13 mouse cellular contexts compared by ENCODE assay signal in genomic region chr7:114364041-114364440, GRCm38 (mm10). TPM values are rescaled to one million over a fixed set of nuclear protein-coding genes. Genes with fewer than 3 reads are reported as not detected.
DNase-seq lines count a peak whose midpoint lies in the region; ATAC-seq and TF ChIP-seq lines count a peak whose summit lies in the region.
"Had no signal": no experiment of that assay in that cellular context is flagged by ENCODE, and none has a peak within 500 bp of the region (broad histone marks: within the 10 kb centered on the region; RNA-seq: fewer than 3 reads in every experiment).

No protein-coding gene starts in this region.

- TF ChIP-seq EP300 in lung, postnatal 0 days (IDR thresholded peaks at IDR 0.05) = no peak

- H3K4me2 ChIP-seq in lung, postnatal 0 days (replicated peaks; ENCODE audit: low read depth, low read length) = no peak overlapping the region
- H3K4me2 ChIP-seq in stomach, embryonic 15.5 days = no peak overlapping the region
- H3K4me2 ChIP-seq in midbrain, embryonic 15.5 days = no peak overlapping the region
- H3K4me2 ChIP-seq: limb, embryonic 12.5 days; midbrain, embryonic 13.5 days had no signal

- TF ChIP-seq CTCF in lung, postnatal 0 days (IDR thresholded peaks at IDR 0.05) = no peak

- H3K27ac ChIP-seq in heart, embryonic 10.5 days = no peak overlapping the region
- no peak overlapping the region for H3K27ac ChIP-seq in lung, postnatal 0 days (ENCODE audit: low read length)
- no peak overlapping the region; the same call in 1 of the 2 replicates for H3K27ac ChIP-seq in stomach, embryonic 15.5 days
- no peak overlapping the region for H3K27ac ChIP-seq in midbrain, embryonic 15.5 days
- H3K27ac ChIP-seq: hindbrain, embryonic 10.5 days; limb, embryonic 12.5 days; midbrain, embryonic 13.5 days had no signal

- no peaks in the 10 kb centered on the region for H3K36me3 ChIP-seq in heart, embryonic 10.5 days
- no peaks in the 10 kb centered on the region for H3K36me3 ChIP-seq in lung, postnatal 0 days (ENCODE audit: insufficient read depth, low read length)
- no peaks in the 10 kb centered on the region for H3K36me3 ChIP-seq in stomach, embryonic 15.5 days
- no peaks in the 10 kb centered on the region for H3K36me3 ChIP-seq in midbrain, embryonic 15.5 days (replicated peaks)
- H3K36me3 ChIP-seq: hindbrain, embryonic 10.5 days; limb, embryonic 12.5 days; midbrain, embryonic 13.5 days had no signal

- no peaks in the 10 kb centered on the region for H3K9me3 ChIP-seq in heart, embryonic 10.5 days
- no peaks in the 10 kb centered on the region for H3K9me3 ChIP-seq in lung, postnatal 0 days (ENCODE audit: low read length)
- no peaks in the 10 kb centered on the region for H3K9me3 ChIP-seq in stomach, embryonic 15.5 days
- no peaks in the 10 kb centered on the region for H3K9me3 ChIP-seq in midbrain, embryonic 15.5 days
- H3K9me3 ChIP-seq: hindbrain, embryonic 10.5 days; limb, embryonic 12.5 days; midbrain, embryonic 13.5 days had no signal

- no peak for ATAC-seq in lung, postnatal 0 days
- peak; percentile 43; the same call in 1 of the 2 replicates for ATAC-seq in stomach, embryonic 15.5 days (ENCODE audit: insufficient read depth, low FRiP score, low read depth)
- no peak for ATAC-seq in midbrain, embryonic 15.5 days (replicated peaks)
- ATAC-seq: CD4-positive, CD25-positive, alpha-beta regulatory T cell, adult 4 months; midbrain, embryonic 13.5 days had no signal

- H3K9ac ChIP-seq in lung, postnatal 0 days (replicated peaks; ENCODE audit: low read depth) = no peak overlapping the region
- no peak overlapping the region for H3K9ac ChIP-seq in stomach, embryonic 15.5 days
- no peak overlapping the region for H3K9ac ChIP-seq in midbrain, embryonic 15.5 days
- H3K9ac ChIP-seq: limb, embryonic 12.5 days; midbrain, embryonic 13.5 days had no signal

- intact Hi-C loops in heart, postnatal 10 days (cut with DNase I) = no loop called here

- no peak overlapping the region for H3K4me3 ChIP-seq in heart, embryonic 10.5 days
- H3K4me3 ChIP-seq in lung, postnatal 0 days (ENCODE audit: low read depth, low read length) = no peak overlapping the region
- no peak overlapping the region for H3K4me3 ChIP-seq in stomach, embryonic 15.5 days (replicated peaks)
- H3K4me3 ChIP-seq in midbrain, embryonic 15.5 days = no peak overlapping the region
- H3K4me3 ChIP-seq: hindbrain, embryonic 10.5 days; limb, embryonic 12.5 days; midbrain, embryonic 13.5 days had no signal

- DNase-seq in heart, adult 11 months = peak; percentile 94
- DNase-seq in heart, embryonic 10.5 days (ENCODE audit: low spot score) = no peak
- DNase-seq in lung, postnatal 0 days (ENCODE audit: low spot score) = peak; percentile 30
- DNase-seq in lung, postnatal 10 days = no peak
- DNase-seq in heart, postnatal 10 days = peak; percentile 12 to 15
- DNase-seq in c-Kit-positive CD71-positive TER-119-positive erythroid progenitor cells, embryonic 14.5 days (ENCODE audit: low spot score) = no peak
- DNase-seq: cerebellum, adult 18-20 months had no signal

- no peaks in the 10 kb centered on the region for H3K4me1 ChIP-seq in heart, embryonic 10.5 days
- no peaks in the 10 kb centered on the region for H3K4me1 ChIP-seq in lung, postnatal 0 days (ENCODE audit: insufficient read depth, low read depth, low read length)
- no peaks in the 10 kb centered on the region for H3K4me1 ChIP-seq in stomach, embryonic 15.5 days
- H3K4me1 ChIP-seq in midbrain, embryonic 15.5 days = no peaks in the 10 kb centered on the region
- H3K4me1 ChIP-seq: hindbrain, embryonic 10.5 days; limb, embryonic 12.5 days; midbrain, embryonic 13.5 days had no signal

- no peaks in the 10 kb centered on the region for H3K27me3 ChIP-seq in heart, embryonic 10.5 days (ENCODE audit: insufficient read depth, poor library complexity, severe bottlenecking)
- H3K27me3 ChIP-seq in lung, postnatal 0 days (replicated peaks; ENCODE audit: insufficient read depth, low read length) = no peaks in the 10 kb centered on the region
- no peaks in the 10 kb centered on the region for H3K27me3 ChIP-seq in stomach, embryonic 15.5 days (replicated peaks)
- H3K27me3 ChIP-seq in midbrain, embryonic 15.5 days (replicated peaks) = no peaks in the 10 kb centered on the region
- H3K27me3 ChIP-seq: limb, embryonic 12.5 days; midbrain, embryonic 13.5 days had no signal

- 39% methylated on average over 1 of the region's 1 CpGs for WGBS in heart, embryonic 10.5 days
- WGBS in lung, postnatal 0 days = 6% methylated on average over 1 of the region's 1 CpGs
- 36% methylated on average over 1 of the region's 1 CpGs for WGBS in stomach, embryonic 15.5 days
- 27% methylated on average over 1 of the region's 1 CpGs for WGBS in midbrain, embryonic 15.5 days

RNA-seq across cellular contexts. Expression of gene Pde3b, which starts 51.0 kb away (rescaled TPM):
- 4.0 and 6.9 TPM in 2 replicates for polyA plus RNA-seq in heart, embryonic 10.5 days (2016; fragmentation: Nextera tagmentation; extraction: Ambion mirVana)
- 2.7 and 3.0 TPM in 2 replicates for polyA plus RNA-seq in lung, postnatal 0 days (2015; fragmentation: Nextera tagmentation; extraction: Ambion mirVana)
- 10 to 100 TPM in 1 of 2 experiments, 1 to 10 TPM in 1; 9.1 to 13.9 TPM for total RNA-seq in heart, postnatal 10 days (2021)
- 4.2 and 5.3 TPM in 2 replicates for polyA plus RNA-seq in stomach, embryonic 15.5 days (2015; fragmentation: Nextera tagmentation; extraction: Ambion mirVana)
- polyA plus RNA-seq in midbrain, embryonic 15.5 days (2015; fragmentation: Nextera tagmentation; extraction: Ambion mirVana) = 3.9 and 4.3 TPM in 2 replicates

Comparison
In these comparisons a context has a peak if more than half of its experiments do, and no peak if none do; other contexts are left out.
1. DNase-seq: peak in heart, adult 11 months (single experiment), lung, postnatal 0 days (single experiment) and heart, postnatal 10 days (2 of 2); none in heart, embryonic 10.5 days (single experiment), lung, postnatal 10 days (single experiment) and c-Kit-positive CD71-positive TER-119-positive erythroid progenitor cells, embryonic 14.5 days (single experiment).